Mouse (Mus musculus): ENCODE measurements around the gene Prrt1.
A peak's percentile ranks its signal among the peaks of the same experiment; 100 is the strongest.

Prrt1 gene

DNA sequence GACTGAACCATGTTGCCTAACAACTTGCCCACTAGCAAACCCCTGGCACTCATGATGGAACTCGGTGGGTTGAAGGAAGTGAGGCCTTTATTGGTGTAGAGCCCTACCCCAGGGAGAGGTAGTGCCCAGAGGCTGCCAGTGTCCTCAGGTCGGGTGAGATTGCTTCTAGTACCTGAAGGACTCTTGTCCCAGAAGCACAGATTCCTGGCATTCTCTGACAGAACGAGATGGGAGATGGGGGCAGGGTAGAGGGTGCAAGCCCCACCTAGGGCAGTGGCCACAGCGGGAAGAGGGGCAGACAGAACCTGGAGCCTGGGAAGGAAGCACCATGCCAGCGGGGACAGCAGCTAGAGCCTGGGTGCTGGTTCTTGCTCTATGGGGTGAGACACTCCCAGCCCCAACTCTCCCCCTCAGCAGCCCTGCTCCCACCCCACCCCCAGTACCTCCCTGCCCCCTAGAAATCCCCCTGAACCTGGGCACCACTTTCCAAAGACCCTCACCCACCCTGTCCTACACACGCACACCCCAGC is 31.7 kb upstream of the Prrt1 start, which contains the start of gene Ager:
Gene Ager (plus strand): TSS at position 297 of the 530 bp plus-strand sequence.
- no peak for DNase-seq (ENCODE audit: extremely low spot score)

DNA sequence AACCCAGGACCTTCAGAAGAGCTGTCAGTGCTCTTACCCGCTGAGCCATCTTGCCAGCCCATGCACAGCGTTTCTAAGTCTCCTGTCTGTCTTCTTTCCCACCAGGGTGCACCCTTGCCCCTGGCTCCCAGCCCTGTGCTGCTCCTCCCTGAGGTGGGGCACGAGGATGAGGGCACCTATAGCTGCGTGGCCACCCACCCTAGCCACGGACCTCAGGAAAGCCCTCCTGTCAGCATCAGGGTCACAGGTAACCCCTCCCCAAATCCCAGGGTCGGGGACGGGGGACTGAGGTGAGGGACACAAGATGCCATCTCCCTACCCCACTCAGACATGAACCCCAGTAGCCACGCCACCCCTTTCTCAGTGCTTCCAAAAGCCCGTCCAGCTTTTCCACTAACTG is 29.4 kb upstream of the Prrt1 start:
- no peak for DNase-seq (ENCODE audit: extremely low spot score)

- DNase-seq (ENCODE audit: extremely low spot score): no peak
Measured at GRCm38 (mm10) chr17:34601796-34602195, 27.5 kb upstream of the Prrt1 start.

DNA sequence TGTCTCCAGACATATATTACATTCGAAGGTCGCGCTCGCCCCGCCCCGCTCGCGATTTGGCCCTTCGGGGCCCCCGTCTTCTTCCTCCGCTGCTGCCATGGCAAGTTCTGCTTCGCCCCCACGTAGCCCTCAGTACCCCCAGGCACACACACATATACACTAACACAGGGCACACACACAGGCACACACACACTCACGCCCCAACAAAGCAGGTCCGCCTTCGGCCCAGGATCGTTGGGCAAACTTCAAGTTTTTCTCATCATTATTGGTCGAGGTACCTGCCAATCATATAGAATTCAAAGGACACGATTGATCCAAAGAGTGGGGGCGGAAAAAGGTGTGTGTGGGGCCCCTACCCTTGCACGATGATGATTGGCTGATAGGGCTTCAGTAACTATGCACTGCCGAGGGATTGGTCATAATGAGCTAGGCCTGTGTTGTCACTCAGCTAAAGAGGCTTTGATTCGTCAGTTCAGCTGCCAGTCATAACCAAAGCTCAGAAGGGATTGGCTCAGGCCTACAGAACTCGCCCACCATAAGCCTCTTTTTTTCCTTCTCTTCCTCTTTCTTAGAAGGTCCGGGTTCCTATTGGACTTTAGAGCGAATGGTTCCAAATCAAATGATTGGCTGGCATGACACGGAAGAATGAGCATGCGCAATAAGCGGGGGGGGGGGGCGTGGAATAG is 25.8 kb upstream of the Prrt1 start, which contains the start of gene Rnf5:
Gene Rnf5 (minus strand): TSS at position 316 of the 686 bp plus-strand sequence.
- DNase-seq (ENCODE audit: extremely low spot score): peak; percentile 99

- DNase-seq (ENCODE audit: extremely low spot score): no peak
Measured at GRCm38 (mm10) chr17:34604061-34604508, 25.2 kb upstream of the Prrt1 start, which contains the start of gene Agpat1. TSS of gene Agpat1 (plus strand) at chr17:34604262.

GRCm38 (mm10) chr17:34604511-34605237 is 24.7 kb upstream of the Prrt1 start:
- no peak for DNase-seq (ENCODE audit: extremely low spot score)

- DNase-seq (ENCODE audit: extremely low spot score): peak; percentile 94
Measured at GRCm38 (mm10) chr17:34605609-34606008, 23.7 kb upstream of the Prrt1 start.

- DNase-seq (ENCODE audit: extremely low spot score): no peak
Measured at GRCm38 (mm10) chr17:34606186-34607039, 22.9 kb upstream of the Prrt1 start.

DNA sequence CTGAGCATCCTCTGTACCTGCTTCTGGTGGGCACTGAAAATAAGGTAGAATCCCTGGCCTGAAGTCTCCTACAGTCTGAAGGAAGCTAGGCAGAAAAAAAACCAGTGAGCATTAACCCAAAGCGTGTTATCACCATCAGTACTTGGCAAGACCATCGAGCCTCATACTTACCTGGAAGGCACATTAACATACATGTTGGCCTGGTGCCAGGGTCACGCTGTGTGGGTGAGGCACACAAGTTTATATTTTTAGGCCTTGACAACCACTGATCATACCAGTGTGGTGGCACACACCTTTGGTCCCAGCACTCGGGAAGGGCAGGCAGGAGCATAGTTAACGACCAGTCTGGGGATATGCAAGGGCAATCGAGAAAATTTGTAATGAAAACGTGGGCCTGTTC is 21.3 kb upstream of the Prrt1 start:
- DNase-seq (ENCODE audit: extremely low spot score): no peak

GRCm38 (mm10) chr17:34611050-34611449 is 18.3 kb upstream of the Prrt1 start:
- DNase-seq (ENCODE audit: extremely low spot score): no peak

DNA sequence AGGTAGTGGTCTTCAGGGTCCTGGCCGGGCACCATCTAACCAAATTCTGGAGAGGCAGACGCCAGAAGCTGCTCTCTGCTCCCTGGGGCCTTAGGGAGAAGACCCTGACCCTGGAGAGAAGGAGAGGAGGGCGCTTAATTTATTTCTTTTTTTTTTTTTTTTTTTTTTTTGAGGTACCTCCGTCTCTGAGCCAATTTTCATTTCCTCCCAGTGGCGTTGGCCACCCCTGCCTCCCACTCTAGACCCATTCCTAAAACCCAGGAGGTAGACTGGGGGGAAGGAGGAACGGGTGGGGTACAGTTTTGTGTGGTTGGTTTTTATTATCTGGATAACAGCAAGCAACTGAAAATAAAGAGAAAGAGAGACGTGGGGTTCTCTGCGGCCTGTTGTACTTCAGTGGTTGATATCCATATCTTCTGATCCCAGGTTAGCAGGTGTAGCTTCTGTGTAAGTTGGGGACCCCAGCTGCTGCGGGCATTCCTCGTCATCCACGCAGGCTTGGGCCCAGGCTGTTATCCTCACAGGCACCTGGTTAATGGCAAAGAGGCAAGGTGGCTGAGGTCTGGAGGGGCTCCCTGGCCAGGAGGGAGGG is 16.2 kb upstream of the Prrt1 start:
- DNase-seq (ENCODE audit: extremely low spot score): no peak

- DNase-seq (ENCODE audit: extremely low spot score): no peak
Measured at GRCm38 (mm10) chr17:34613830-34614229, 15.5 kb upstream of the Prrt1 start.

DNA sequence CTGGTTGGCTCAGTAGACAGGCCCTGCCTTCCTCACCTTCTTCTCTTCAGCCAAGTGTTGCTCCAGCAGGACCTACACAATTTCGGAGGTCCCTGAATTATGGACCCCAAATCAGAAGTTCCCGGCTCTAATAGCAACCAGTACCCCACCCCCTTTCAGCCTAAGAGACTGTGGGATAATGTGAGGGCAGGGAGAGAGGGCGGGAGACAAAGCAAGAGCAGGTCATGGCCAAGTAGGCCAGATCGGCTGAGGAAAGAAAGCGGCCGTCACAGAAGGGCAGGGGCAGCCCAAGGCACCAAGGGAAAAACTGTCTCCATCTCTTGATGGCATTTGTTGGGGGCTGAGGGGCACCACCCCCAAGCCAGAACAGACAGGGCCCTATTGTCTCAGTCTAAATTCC is 13.5 kb upstream of the Prrt1 start, which contains the start of gene Egfl8:
Gene Egfl8 (minus strand): TSS at position 101 of the 400 bp plus-strand sequence.
- no peak for DNase-seq (ENCODE audit: extremely low spot score)

DNA sequence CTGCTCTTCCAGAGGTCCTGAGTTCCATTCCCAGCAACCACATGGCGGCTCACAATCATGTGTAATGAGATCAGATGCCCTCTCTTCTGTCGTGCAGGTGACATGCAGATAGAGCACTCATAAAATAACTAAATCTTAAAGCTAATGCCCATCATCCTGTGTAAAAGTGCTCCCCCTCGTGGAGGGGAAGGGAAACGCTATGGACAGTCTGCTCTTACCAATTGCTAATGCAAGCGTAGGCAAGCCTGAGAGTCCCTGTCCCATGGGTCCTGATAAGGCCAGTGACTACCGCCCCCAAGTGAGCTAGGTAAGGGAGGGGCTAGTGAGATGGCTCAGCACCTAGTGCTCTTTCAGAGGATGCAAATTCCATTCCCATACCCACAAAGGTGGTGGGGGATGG is 10.3 kb upstream of the Prrt1 start:
- DNase-seq (ENCODE audit: extremely low spot score): peak; percentile 63

- no peak for DNase-seq (ENCODE audit: extremely low spot score)
Measured at GRCm38 (mm10) chr17:34621006-34621405, 8.3 kb upstream of the Prrt1 start.

GRCm38 (mm10) chr17:34623161-34623560 is 6.2 kb upstream of the Prrt1 start:
- DNase-seq (ENCODE audit: extremely low spot score): no peak

GRCm38 (mm10) chr17:34624981-34625380 is 4.4 kb upstream of the Prrt1 start:
- no peak for DNase-seq (ENCODE audit: extremely low spot score)

GRCm38 (mm10) chr17:34626062-34626772 is 3.1 kb upstream of the Prrt1 start:
- DNase-seq (ENCODE audit: extremely low spot score): no peak

DNA sequence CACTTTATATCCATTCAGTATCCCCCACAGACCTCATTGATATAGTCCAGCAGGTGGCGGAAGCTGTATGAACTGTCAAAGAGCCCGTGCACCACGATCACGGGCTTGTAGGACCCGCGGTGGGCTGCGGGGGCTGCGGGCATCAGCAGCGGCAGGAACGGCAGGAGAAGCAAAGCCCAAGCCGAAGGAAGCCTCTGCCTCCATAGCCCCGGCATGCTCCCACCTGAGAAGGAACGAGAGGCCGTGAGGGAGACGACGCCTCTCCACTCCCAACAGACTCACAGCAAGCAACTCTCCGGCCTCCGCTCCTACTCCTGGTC is 2.6 kb upstream of the Prrt1 start:
- DNase-seq (ENCODE audit: extremely low spot score): peak; percentile 51

DNA sequence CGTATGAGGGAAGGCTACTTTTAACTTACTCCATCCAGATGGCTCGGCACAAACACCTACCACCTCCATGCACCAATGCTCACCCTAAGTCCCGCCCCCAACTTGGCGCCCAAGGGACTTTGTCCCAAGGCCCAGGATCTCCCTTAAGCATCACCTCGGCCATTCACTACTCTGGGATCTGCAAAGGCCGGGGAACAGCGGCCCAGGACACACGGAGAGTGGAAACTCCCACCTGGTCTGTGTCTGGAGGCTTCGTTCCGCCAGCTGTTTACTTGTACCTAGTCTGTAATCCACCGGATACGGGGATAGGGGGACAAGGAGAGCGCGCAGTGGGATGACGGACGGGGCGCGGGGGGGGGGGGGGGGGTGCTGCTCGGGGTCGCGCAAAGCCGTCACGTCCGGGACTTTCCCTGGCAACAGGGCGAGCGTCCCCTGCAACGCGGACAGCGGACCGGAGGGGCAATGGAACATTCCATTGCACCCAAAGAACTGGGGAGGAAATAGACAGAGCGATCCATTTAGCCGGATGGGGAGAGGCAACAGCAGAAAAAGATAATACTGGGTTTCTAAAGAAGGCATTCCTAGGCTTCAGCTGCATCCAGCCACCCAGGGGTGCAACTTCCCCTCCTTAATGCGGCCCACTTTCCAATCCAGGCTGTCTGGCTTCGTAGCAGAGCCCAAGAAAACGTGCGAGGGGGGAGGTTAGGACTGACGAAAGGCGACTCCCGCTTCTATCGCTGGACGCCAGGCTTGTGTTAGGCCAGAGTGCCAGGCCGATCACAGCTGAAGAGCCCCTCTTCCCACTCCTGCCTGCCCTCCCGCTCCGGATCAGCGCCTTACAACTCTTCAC is 2.0 kb upstream of the Prrt1 start:
- DNase-seq (ENCODE audit: extremely low spot score): peak; percentile 92

Data from embryo, embryonic 9.5 days (tissue).